Mouse (Mus musculus) CH12.LX (cell line): ENCODE results near the gene Slc25a17. TPM values are rescaled to one million over a fixed set of nuclear protein-coding genes. Genes with fewer than 3 reads are reported as not detected.

Experiments used
- DNase-seq: peaks from one replicate; pipeline ENCODE4 v3.0.0-alpha.2; 2013; ENCODE audit errors: extremely low read depth
- H3K27ac ChIP-seq: 2 replicates; pipeline ENCODE4 v1.5.1; 2012; ENCODE audit warnings: low read depth, mild to moderate bottlenecking, control low read depth, moderate library complexity; ENCODE audit not compliant: insufficient read depth
- H3K27me3 ChIP-seq: replicated peaks from 2 replicates; pipeline ENCODE3; 2012; ENCODE audit warnings: inconsistent platforms
- H3K36me3 ChIP-seq, 2 experiments: replicated peaks in 1 of 2; 2 replicates each; pipeline versions ENCODE3 to v1.6.1; 2012; ENCODE audit warnings: inconsistent platforms in 1 of 2, low read length in 1 of 2, mild to moderate bottlenecking in 1 of 2, mixed read lengths in 1 of 2, moderate library complexity in 1 of 2; ENCODE audit not compliant: control insufficient read depth in 1 of 2, insufficient read depth in 1 of 2
- H3K4me1 ChIP-seq, 2 experiments: 2 replicates each; pipeline ENCODE4 v1.6.1; 2012; ENCODE audit warnings: inconsistent platforms in 1 of 2, moderate library complexity in 1 of 2; ENCODE audit not compliant: insufficient read depth in 2 of 2, control insufficient read depth in 1 of 2
- H3K4me2 ChIP-seq: 2 replicates; pipeline ENCODE4 v1.6.1; 2012; ENCODE audit warnings: low read depth, mild to moderate bottlenecking, control low read depth; ENCODE audit not compliant: poor library complexity, insufficient read depth, severe bottlenecking
- H3K4me3 ChIP-seq, 3 experiments: fragments of 150-350 bp in 1 of 3; sonication (generic) in 1 of 3; replicated peaks in 1 of 3; 2 replicates each; pipeline versions ENCODE3 to v1.5.1; 2011 to 2012; ENCODE audit warnings: low read depth in 2 of 3, low read length in 2 of 3, mild to moderate bottlenecking in 2 of 3, moderate library complexity in 2 of 3, control low read depth in 1 of 3, improper control_type of control experiment in 1 of 3, inconsistent platforms in 1 of 3, mixed read lengths in 1 of 3; ENCODE audit not compliant: poor library complexity in 1 of 3
- H3K79me2 ChIP-seq: replicated peaks from 2 replicates; pipeline ENCODE4 v1.6.1; 2012; ENCODE audit warnings: mild to moderate bottlenecking, moderate library complexity; ENCODE audit not compliant: control insufficient read depth, poor library complexity, insufficient read depth, severe bottlenecking; ENCODE audit errors: extremely low read depth
- H3K9ac ChIP-seq: 2 replicates; pipeline ENCODE4 v1.6.1; 2012; ENCODE audit warnings: low read depth, mild to moderate bottlenecking, control low read depth, moderate library complexity; ENCODE audit not compliant: insufficient read depth
- H3K9me3 ChIP-seq: replicated peaks from 2 replicates; pipeline ENCODE3; 2012; ENCODE audit warnings: low read length, inconsistent platforms, mixed read lengths
- BHLHE40 ChIP-seq: IDR thresholded peaks from 2 replicates; pipeline ENCODE4 v1.6.1; 2011; ENCODE audit warnings: mild to moderate bottlenecking, low read depth, low read length, improper control_type of control experiment
- CHD1 ChIP-seq: IDR thresholded peaks from 2 replicates; pipeline ENCODE4 v1.6.1; 2012; ENCODE audit warnings: low read depth, low read length, improper control_type of control experiment, inconsistent platforms
- CHD2 ChIP-seq: IDR thresholded peaks from 2 replicates; pipeline ENCODE4 v1.6.1; 2011; ENCODE audit warnings: low read length, improper control_type of control experiment
- CTCF ChIP-seq, 2 experiments: IDR thresholded peaks in 1 of 2; conservative IDR thresholded peaks in 1 of 2; 2 replicates each; pipeline ENCODE4 v1.5.1; 2011 to 2012; ENCODE audit warnings: low read depth in 2 of 2, low read length in 2 of 2, improper control_type of control experiment in 1 of 2, inconsistent platforms in 1 of 2, mild to moderate bottlenecking in 1 of 2, moderate library complexity in 1 of 2
- ELF1 ChIP-seq: IDR thresholded peaks from 2 replicates; pipeline ENCODE4 v1.6.1; 2014; ENCODE audit warnings: low read depth, mild to moderate bottlenecking, inconsistent platforms, low read length, improper control_type of control experiment
- EP300 ChIP-seq: IDR thresholded peaks from 2 replicates; pipeline ENCODE4 v1.6.1; 2011; ENCODE audit warnings: low read length, improper control_type of control experiment
- ETS1 ChIP-seq: conservative IDR thresholded peaks from 2 replicates; pipeline ENCODE4 v1.6.1; 2012; ENCODE audit warnings: low read depth, mild to moderate bottlenecking, inconsistent platforms, low read length, improper control_type of control experiment, moderate library complexity
- IRF4 ChIP-seq: IDR thresholded peaks from 2 replicates; pipeline ENCODE4 v1.6.1; 2014; ENCODE audit warnings: low read depth, mild to moderate bottlenecking, inconsistent platforms, low read length, improper control_type of control experiment
- JUN ChIP-seq: IDR thresholded peaks from 2 replicates; pipeline ENCODE4 v1.6.1; 2011; ENCODE audit warnings: low read depth, mild to moderate bottlenecking, low read length, improper control_type of control experiment, moderate library complexity; ENCODE audit not compliant: insufficient read depth
- KAT2A ChIP-seq: IDR thresholded peaks from 2 replicates; pipeline ENCODE4 v1.6.1; 2012; ENCODE audit warnings: low read length, improper control_type of control experiment, inconsistent platforms; ENCODE audit not compliant: insufficient replicate concordance
- MAFK ChIP-seq: IDR thresholded peaks from 2 replicates; pipeline ENCODE4 v1.6.1; 2011; ENCODE audit warnings: low read length, improper control_type of control experiment; ENCODE audit not compliant: insufficient replicate concordance
- MAX ChIP-seq: IDR thresholded peaks from 2 replicates; pipeline ENCODE4 v1.6.1; 2011; ENCODE audit warnings: low read length, improper control_type of control experiment
- MAZ ChIP-seq: IDR thresholded peaks from 2 replicates; pipeline ENCODE4 v1.6.1; 2012; ENCODE audit warnings: low read depth, mild to moderate bottlenecking, inconsistent platforms, low read length, improper control_type of control experiment, moderate library complexity
- MYC ChIP-seq: IDR thresholded peaks from 2 replicates; pipeline ENCODE4 v1.6.1; 2011; ENCODE audit warnings: low read depth, mild to moderate bottlenecking, improper control_type of control experiment, low read length
- NELFE ChIP-seq: IDR thresholded peaks from 2 replicates; pipeline ENCODE4 v1.6.1; 2011; ENCODE audit warnings: low read depth, low read length, improper control_type of control experiment
- NRF1 ChIP-seq: IDR thresholded peaks from 2 replicates; pipeline ENCODE4 v1.6.1; 2014; ENCODE audit warnings: low read depth, mild to moderate bottlenecking, inconsistent platforms, low read length, improper control_type of control experiment, moderate library complexity
- PAX5 ChIP-seq: IDR thresholded peaks from 2 replicates; pipeline ENCODE4 v1.6.1; 2012; ENCODE audit warnings: low read length, inconsistent platforms, mixed read lengths
- POLR2A ChIP-seq: IDR thresholded peaks from 2 replicates; pipeline ENCODE4 v1.6.1; 2011; ENCODE audit warnings: low read depth, mild to moderate bottlenecking, improper control_type of control experiment, low read length
- RAD21 ChIP-seq: IDR thresholded peaks from 2 replicates; pipeline ENCODE4 v1.6.1; 2011; ENCODE audit warnings: low read depth, mild to moderate bottlenecking, low read length, improper control_type of control experiment, moderate library complexity
- RCOR1 ChIP-seq: conservative IDR thresholded peaks from 2 replicates; pipeline ENCODE4 v1.6.1; 2012; ENCODE audit warnings: low read depth, mild to moderate bottlenecking, inconsistent platforms, low read length, improper control_type of control experiment
- SIN3A ChIP-seq: IDR thresholded peaks from 2 replicates; pipeline ENCODE4 v1.6.1; 2012; ENCODE audit warnings: low read length, improper control_type of control experiment, inconsistent platforms
- TBP ChIP-seq: conservative IDR thresholded peaks from 2 replicates; pipeline ENCODE4 v1.6.1; 2011; ENCODE audit warnings: low read depth, low read length, improper control_type of control experiment
- TCF12 ChIP-seq: IDR thresholded peaks from 2 replicates; pipeline ENCODE4 v1.6.1; 2014; ENCODE audit warnings: low read depth, mild to moderate bottlenecking, inconsistent platforms, low read length, improper control_type of control experiment
- USF2 ChIP-seq: conservative IDR thresholded peaks from 2 replicates; pipeline ENCODE4 v1.6.1; 2011; ENCODE audit warnings: low read depth, low read length, improper control_type of control experiment
- ZKSCAN1 ChIP-seq: IDR thresholded peaks from 2 replicates; pipeline ENCODE4 v1.6.1; 2012; ENCODE audit warnings: low read depth, inconsistent platforms, low read length, improper control_type of control experiment, borderline replicate concordance
- dilution Hi-C: fragments of 300-500 bp; cut with MboI; formaldehyde crosslinking; loops from 2 replicates; pipeline ENCODE4 v1.14.3; 2020; ENCODE audit warnings: low sequenced_read_pairs; ENCODE audit not compliant: extremely low pct_unique_long_range_greater_than_20kb, extremely low pct_ligation_motif_present
- in situ Hi-C: fragments of 300-500 bp; cut with MboI; formaldehyde crosslinking; loops from 3 replicates; pipeline ENCODE4 v1.14.3; 2019; ENCODE audit warnings: low sequenced_read_pairs, low pct_ligation_motif_present, low pct_unique_long_range_greater_than_20kb, mixed read lengths
- polyA plus RNA-seq: library from polyadenylated mRNA; unstranded; fragments of >175 nt; gene quantifications from 2 replicates; pipeline ENCODE4 v1.2.1, GENCODE M21; 2012; ENCODE audit warnings: low read depth; ENCODE audit not compliant: insufficient read length
- total RNA-seq, 2 experiments: library from RNA; depleted of rRNA; stranded (reverse); fragments of 300-350 nt in 1 of 2; fragments of >200 nt in 1 of 2; gene quantifications; 2 replicates each; pipeline ENCODE4 v1.2.3; 2012 to 2014

Gene Slc25a17
- total and polyA plus RNA-seq, 3 experiments = 48.0 to 99.4 (median 76.9) TPM

DNA sequence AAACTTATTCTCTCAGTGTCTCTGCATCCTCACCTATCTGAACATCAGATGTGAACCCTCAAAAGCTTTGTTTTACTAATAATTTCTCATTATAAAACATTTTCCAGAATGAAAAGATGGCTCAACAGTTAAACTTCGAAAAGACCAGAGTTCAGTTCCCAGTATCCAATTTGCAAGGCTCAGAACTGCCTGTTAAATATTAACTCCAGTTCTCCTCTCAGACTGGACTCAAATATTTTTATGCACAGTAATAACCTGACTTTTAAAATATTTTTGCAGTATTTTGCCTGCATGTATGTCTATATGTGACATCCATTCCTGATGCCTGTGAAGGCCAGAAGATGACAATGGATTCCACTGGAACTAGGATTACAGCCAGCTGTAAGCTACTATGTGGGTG lies 8.0 kb upstream of the Slc25a17 start:
- Histone ChIP-seq H3K79me2 (no peaks in the 10 kb centered on the region; the same call in 1 of the 2 replicates), H3K9ac (no peak overlapping the region), H3K9me3 (no peaks in the 10 kb centered on the region), H3K4me1 (no peaks in the 10 kb centered on the region), H3K36me3 (peaks cover 47 to 99% of the 10 kb centered on the region in 2 experiments), H3K4me3 (no peak overlapping the region), H3K27me3 (no peaks in the 10 kb centered on the region)
- in situ Hi-C loops (no loop called here), dilution Hi-C loops (no loop called here)
- no peak for DNase-seq
- TF ChIP-seq MAX = no peak
- TF ChIP-seq BHLHE40 = no peak
- TF ChIP-seq NRF1 = no peak
- no peak for TF ChIP-seq CHD1
- no peak for TF ChIP-seq MYC
- TF ChIP-seq RCOR1 = no peak
- TF ChIP-seq NELFE = no peak
- TF ChIP-seq IRF4 = no peak
- TF ChIP-seq TCF12 = no peak
- TF ChIP-seq CHD2 = no peak
- TF ChIP-seq RAD21 = no peak
- TF ChIP-seq MAZ = no peak
- TF ChIP-seq MAFK = no peak
- TF ChIP-seq, all 38 proteins: peak for 0
- Histone ChIP-seq H3K27ac (no peak overlapping the region), H3K4me2 (no peak overlapping the region)

DNA sequence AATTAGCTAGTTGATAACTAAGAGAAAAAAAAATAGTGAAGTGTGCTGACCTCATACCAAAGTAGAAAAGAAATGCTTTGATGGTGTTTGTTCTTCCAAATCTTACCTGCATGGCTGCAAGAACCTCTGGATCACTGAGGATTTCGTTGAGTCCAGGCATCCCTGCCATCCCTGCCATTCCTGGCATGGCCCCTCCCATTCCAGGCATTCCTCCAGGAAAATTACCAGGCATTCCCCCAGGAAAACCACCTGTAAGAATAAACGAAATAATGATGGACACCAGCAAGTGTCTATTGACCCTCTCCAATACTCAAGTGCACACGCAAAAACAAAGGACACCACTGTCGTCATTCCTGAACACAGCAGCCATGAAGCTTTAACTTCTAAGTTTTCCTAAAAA lies 5.6 kb upstream of the Slc25a17 start:
- peaks cover 0 to 19% of the 10 kb centered on the region in 2 experiments; a peak in 2 of 4 replicates for H3K4me1 ChIP-seq
- no peak overlapping the region for H3K27ac ChIP-seq
- H3K27me3 ChIP-seq = no peaks in the 10 kb centered on the region
- in situ Hi-C loops (no loop called here), dilution Hi-C loops (no loop called here)
- H3K36me3 ChIP-seq = peaks cover 35 to 89% of the 10 kb centered on the region in 2 experiments
- no peaks in the 10 kb centered on the region for H3K79me2 ChIP-seq
- DNase-seq = no peak
- H3K4me3 ChIP-seq = no peak overlapping the region
- H3K9ac ChIP-seq = no peak overlapping the region
- H3K4me2 ChIP-seq = no peak overlapping the region
- no peaks in the 10 kb centered on the region for H3K9me3 ChIP-seq
- TF ChIP-seq ETS1 = no peak
- no peak for TF ChIP-seq RAD21
- no peak for TF ChIP-seq PAX5
- TF ChIP-seq ZKSCAN1 = no peak
- no peak for TF ChIP-seq MAZ
- no peak for TF ChIP-seq POLR2A
- no peak for TF ChIP-seq USF2
- TF ChIP-seq JUN = no peak
- TF ChIP-seq NRF1 = no peak
- TF ChIP-seq KAT2A = no peak
- no peak for TF ChIP-seq ELF1
- TF ChIP-seq EP300 = no peak
- no peak for TF ChIP-seq SIN3A
- TF ChIP-seq CHD2 = no peak
- no peak for TF ChIP-seq IRF4
- TF ChIP-seq CTCF (conservative IDR thresholded peaks at IDR 0.05 in 1 of 2, IDR thresholded peaks at IDR 0.05 in 1 of 2; ENCODE audit: low read depth in 2 of 2, low read length in 2 of 2) = no peak
- TF ChIP-seq TBP = no peak
- TF ChIP-seq, all 38 proteins: peak for 0
